25 mouse cellular contexts compared by ENCODE assay signal in genomic region chr1:82993947-82994346, GRCm38 (mm10). TPM values are rescaled to one million over a fixed set of nuclear protein-coding genes. Genes with fewer than 3 reads are reported as not detected.
"Had no signal": no experiment of that assay in that cellular context is flagged by ENCODE, and none has a peak within 500 bp of the region (broad histone marks: within the 10 kb centered on the region; RNA-seq: fewer than 3 reads in every experiment).

No protein-coding gene starts in this region.

- H3K4me3 ChIP-seq: neural tube, embryonic 13.5 days; neural tube, embryonic 15.5 days; stomach, embryonic 15.5 days had no signal

- H3K4me1 ChIP-seq: neural tube, embryonic 13.5 days; neural tube, embryonic 15.5 days; stomach, embryonic 15.5 days had no signal

- H3K4me2 ChIP-seq: neural tube, embryonic 13.5 days; neural tube, embryonic 15.5 days; stomach, embryonic 15.5 days had no signal

- H3K9me3 ChIP-seq: neural tube, embryonic 13.5 days; neural tube, embryonic 15.5 days; stomach, embryonic 15.5 days had no signal

- H3K9ac ChIP-seq: neural tube, embryonic 13.5 days; neural tube, embryonic 15.5 days; stomach, embryonic 15.5 days had no signal

- H3K27ac ChIP-seq: neural tube, embryonic 13.5 days; neural tube, embryonic 15.5 days; stomach, embryonic 15.5 days; stomach, postnatal 0 days had no signal

- H3K36me3 ChIP-seq: neural tube, embryonic 13.5 days; neural tube, embryonic 15.5 days; stomach, embryonic 15.5 days had no signal

- H3K27me3 ChIP-seq: neural tube, embryonic 13.5 days; neural tube, embryonic 15.5 days; stomach, embryonic 15.5 days had no signal

- DNase-seq: retina, postnatal 1 day; right cerebral cortex, adult 18-20 months; right cerebral cortex, postnatal 14 days; right cerebral cortex, postnatal 25 days; right cerebral cortex, postnatal 4 days; spleen, adult 18-20 months; thymus, adult 18-20 months; thymus, adult 2 months; thymus, postnatal 14 days; thymus, postnatal 25 days; thymus, postnatal 36 days; thymus, postnatal 4 days had no signal

RNA-seq across cellular contexts. Expression of gene Gm47959, which starts 6.4 kb away (rescaled TPM):
- total RNA-seq: neutrophil, adult 5-6 weeks had no signal
- polyA plus RNA-seq: neural tube, embryonic 13.5 days; neural tube, embryonic 14.5 days; neural tube, embryonic 15.5 days; small intestine, adult 2 months; spleen, adult 2 months; stomach, embryonic 14.5 days; stomach, embryonic 15.5 days; stomach, embryonic 16.5 days; stomach, postnatal 0 days; testis, adult 2 months; thymus, adult 2 months; thymus, postnatal 0 days; urinary bladder, adult 2 months had no signal

RNA-seq across cellular contexts. Expression of gene Gm47955, which starts 33.9 kb away (rescaled TPM):
- total RNA-seq: neutrophil, adult 5-6 weeks had no signal
- polyA plus RNA-seq: neural tube, embryonic 13.5 days; neural tube, embryonic 14.5 days; neural tube, embryonic 15.5 days; small intestine, adult 2 months; spleen, adult 2 months; stomach, embryonic 14.5 days; stomach, embryonic 15.5 days; stomach, embryonic 16.5 days; stomach, postnatal 0 days; testis, adult 2 months; thymus, adult 2 months; thymus, postnatal 0 days; urinary bladder, adult 2 months had no signal

RNA-seq across cellular contexts. Expression of gene Gm7544, which starts 38.1 kb away (rescaled TPM):
- total RNA-seq: neutrophil, adult 5-6 weeks had no signal
- polyA plus RNA-seq: neural tube, embryonic 13.5 days; neural tube, embryonic 14.5 days; neural tube, embryonic 15.5 days; small intestine, adult 2 months; spleen, adult 2 months; stomach, embryonic 14.5 days; stomach, embryonic 15.5 days; stomach, embryonic 16.5 days; stomach, postnatal 0 days; testis, adult 2 months; thymus, adult 2 months; thymus, postnatal 0 days; urinary bladder, adult 2 months had no signal

RNA-seq across cellular contexts. Expression of gene Slc19a3, which starts 44.3 kb away (rescaled TPM):
- total RNA-seq: neutrophil, adult 5-6 weeks had no signal

RNA-seq across cellular contexts. Expression of gene Krtap28-10, which starts 48.3 kb away (rescaled TPM):
- total RNA-seq: neutrophil, adult 5-6 weeks had no signal
- polyA plus RNA-seq: neural tube, embryonic 13.5 days; neural tube, embryonic 14.5 days; neural tube, embryonic 15.5 days; small intestine, adult 2 months; spleen, adult 2 months; stomach, embryonic 14.5 days; stomach, embryonic 15.5 days; stomach, embryonic 16.5 days; stomach, postnatal 0 days; testis, adult 2 months; thymus, adult 2 months; thymus, postnatal 0 days; urinary bladder, adult 2 months had no signal
